Mouse (Mus musculus) heart, postnatal 0 days (tissue): ENCODE measurements around the gene Susd5. TPM values are rescaled to one million over a fixed set of nuclear protein-coding genes. Genes with fewer than 3 reads are reported as not detected.

Source experiments
- ATAC-seq: fragments of 200-750 bp; cut with Nextera tagmentation; 2 replicates; pipeline ENCODE4 v1.8.0; 2017; ENCODE audit warnings: low read depth, moderate number of reproducible peaks, moderate library complexity; ENCODE audit not compliant: insufficient read depth
- DNase-seq: peaks from one replicate; pipeline ENCODE4 v3.0.0-alpha.2; 2016; ENCODE audit warnings: low spot score
- H3K27ac ChIP-seq: fragments of 300-500 bp; sonication (generic); 2 replicates; pipeline ENCODE4 v1.5.1; 2014; ENCODE audit warnings: low read depth, mild to moderate bottlenecking
- H3K27me3 ChIP-seq: fragments of 300-500 bp; sonication (generic); 2 replicates; pipeline ENCODE4 v1.6.1; 2014; ENCODE audit warnings: low read length, mixed read lengths; ENCODE audit not compliant: control insufficient read depth, insufficient read depth
- H3K36me3 ChIP-seq: fragments of 300-500 bp; sonication (generic); replicated peaks from 2 replicates; pipeline ENCODE4 v1.6.1; 2014; ENCODE audit warnings: low read length, mixed read lengths; ENCODE audit not compliant: control insufficient read depth, insufficient read depth
- H3K4me1 ChIP-seq: fragments of 300-500 bp; sonication (generic); 2 replicates; pipeline ENCODE4 v1.6.1; 2014; ENCODE audit warnings: antibody characterized with exemption; ENCODE audit not compliant: control insufficient read depth, insufficient read depth
- H3K4me2 ChIP-seq: fragments of 300-500 bp; sonication (generic); 2 replicates; pipeline ENCODE4 v1.6.1; 2014; ENCODE audit warnings: low read depth, mild to moderate bottlenecking, low read length, moderate library complexity
- H3K4me3 ChIP-seq: fragments of 300-500 bp; sonication (generic); 2 replicates; pipeline ENCODE4 v1.5.1; 2014; ENCODE audit warnings: low read depth, low read length
- H3K9ac ChIP-seq: fragments of 300-500 bp; sonication (generic); replicated peaks from 2 replicates; pipeline ENCODE4 v1.6.1; 2014; ENCODE audit warnings: low read depth, low read length, mixed read lengths
- H3K9me3 ChIP-seq: fragments of 300-500 bp; sonication (generic); replicated peaks from 2 replicates; pipeline ENCODE4 v1.6.1; 2016; ENCODE audit warnings: low read length; ENCODE audit not compliant: control insufficient read depth
- CTCF ChIP-seq: IDR thresholded peaks from 2 replicates; pipeline ENCODE4 v1.5.1; 2016; ENCODE audit warnings: antibody characterized with exemption, control low read depth, low read depth
- EP300 ChIP-seq: IDR thresholded peaks from 2 replicates; pipeline ENCODE4 v1.6.1; 2016; ENCODE audit warnings: antibody characterized with exemption, low read depth
- WGBS: fragments of 180-500 bp; shearing (Covaris S2); extraction: QIAGEN DNeasy Blood & Tissue Kit; methylation state at CpG from one replicate; pipeline ENCODE4 v1.1.7; 2014; 5-methylcytosine and 5-hydroxymethylcytosine counted together
- polyA plus RNA-seq: library from polyadenylated mRNA; unstranded; fragments of >200 nt; fragmentation: Nextera tagmentation; extraction: Ambion mirVana; gene quantifications from 2 replicates; pipeline ENCODE4 v1.2.1, GENCODE M21; 2015
- total RNA-seq: library from RNA; depleted of rRNA; stranded (reverse); fragments of >200 nt; gene quantifications from 2 replicates; pipeline ENCODE4 v1.2.3, GENCODE M21; 2014; ENCODE audit warnings: low replicate concordance

Gene Susd5
- total and polyA plus RNA-seq, 2 experiments from 2014 or later: 0.19 to 0.25 TPM

DNA sequence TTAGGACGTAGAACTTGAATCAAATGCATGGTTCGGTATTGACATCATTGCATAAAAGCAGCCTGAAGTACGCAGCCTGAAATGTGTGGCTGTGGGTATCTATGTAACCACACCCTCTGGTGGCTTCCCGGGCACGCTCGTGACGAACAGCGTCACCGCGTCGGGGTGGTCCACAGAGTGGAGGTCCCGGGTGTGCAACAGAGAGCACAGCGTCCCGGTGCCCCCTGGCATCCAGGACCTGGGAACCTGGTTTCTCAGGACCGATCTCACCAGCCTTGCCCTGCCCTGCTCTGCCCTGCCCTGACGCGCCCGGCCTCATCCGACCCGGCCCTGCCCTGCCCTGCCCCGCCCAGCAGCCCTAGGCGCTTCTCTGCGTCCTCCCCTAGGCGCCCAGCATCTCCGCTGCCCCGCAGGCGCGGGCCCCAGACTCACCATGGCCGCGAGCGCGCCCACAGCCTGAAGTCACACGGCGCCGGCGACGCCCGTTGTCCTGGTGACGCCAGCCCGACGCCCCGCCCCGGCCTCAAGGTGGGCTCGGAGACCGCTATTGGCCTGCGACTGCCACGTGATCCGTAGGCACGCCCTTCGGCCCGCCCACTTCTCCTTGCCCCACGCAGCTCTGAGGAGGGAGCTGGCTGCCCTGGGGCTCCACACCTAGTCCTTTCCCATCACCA, 30.5 kb upstream of the Susd5 start:
- ATAC-seq: peak; percentile 93
- peak overlapping the region; percentile 99 for H3K4me2 ChIP-seq
- no peaks in the 10 kb centered on the region for H3K9me3 ChIP-seq
- H3K4me1 ChIP-seq: 0 out of 2 replicates have a peak, but pooled peaks cover 7% of the 10 kb centered on the region
- no peaks in the 10 kb centered on the region for H3K36me3 ChIP-seq
- peak overlapping the region; percentile 55 for H3K9ac ChIP-seq
- no peaks in the 10 kb centered on the region for H3K27me3 ChIP-seq
- TF ChIP-seq CTCF (no peak), EP300 (no peak)
- DNase-seq: peak; percentile 64
- no peak overlapping the region for H3K27ac ChIP-seq
- peak overlapping the region; percentile 76 for H3K4me3 ChIP-seq
- WGBS: 3% methylated on average over 51 of the region's 52 CpGs

- no peak overlapping the region for H3K27ac ChIP-seq
These were observed 16.0 kb upstream of the Susd5 start for GRCm38 (mm10) chr9:114040945-114041344.

DNA sequence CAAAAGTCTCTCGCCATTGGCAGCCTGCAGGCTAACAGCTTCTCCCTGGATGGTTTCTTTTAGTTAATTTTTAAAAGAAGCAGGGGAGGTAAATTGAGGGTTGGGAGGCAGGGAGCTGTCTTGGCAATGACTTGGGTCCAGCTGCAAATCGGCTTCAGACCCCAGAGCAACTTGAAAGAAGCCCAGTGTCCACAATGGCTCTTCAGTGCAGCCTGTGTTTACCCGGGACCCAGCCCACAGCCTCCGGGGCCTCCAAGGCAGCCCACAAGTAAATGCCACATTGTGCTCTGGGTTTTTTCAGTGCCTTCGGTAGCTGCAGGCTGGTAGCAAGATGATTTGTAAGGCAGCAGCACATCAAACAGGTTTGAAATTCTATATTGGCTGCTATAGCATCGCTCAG, 14.4 kb upstream of the Susd5 start:
- no peak overlapping the region for H3K27ac ChIP-seq
- TF ChIP-seq EP300 (no peak), CTCF (no peak)
- no peaks in the 10 kb centered on the region for H3K4me1 ChIP-seq
- ATAC-seq (no peak), DNase-seq (no peak)
- no peak overlapping the region for H3K4me2 ChIP-seq
- H3K27me3 ChIP-seq: no peaks in the 10 kb centered on the region
- no peak overlapping the region for H3K9ac ChIP-seq
- 54% methylated on average over 6 of the region's 6 CpGs for WGBS
- no peak overlapping the region for H3K4me3 ChIP-seq
- H3K36me3 ChIP-seq: no peaks in the 10 kb centered on the region
- H3K9me3 ChIP-seq: no peaks in the 10 kb centered on the region

More at GRCm38 (mm10) chr9:114040945-114041344, 16.0 kb upstream of the Susd5 start:
- H3K4me2 ChIP-seq: no peak overlapping the region
- H3K4me3 ChIP-seq: no peak overlapping the region
- ATAC-seq (no peak), DNase-seq (no peak)
- TF ChIP-seq EP300: no peak
- TF ChIP-seq CTCF: no peak
- 59% methylated on average over 4 of the region's 4 CpGs for WGBS
- no peaks in the 10 kb centered on the region for H3K9me3 ChIP-seq
- H3K36me3 ChIP-seq: no peaks in the 10 kb centered on the region
- H3K4me1 ChIP-seq: no peaks in the 10 kb centered on the region
- H3K27me3 ChIP-seq: no peaks in the 10 kb centered on the region
- no peak overlapping the region for H3K9ac ChIP-seq

DNA sequence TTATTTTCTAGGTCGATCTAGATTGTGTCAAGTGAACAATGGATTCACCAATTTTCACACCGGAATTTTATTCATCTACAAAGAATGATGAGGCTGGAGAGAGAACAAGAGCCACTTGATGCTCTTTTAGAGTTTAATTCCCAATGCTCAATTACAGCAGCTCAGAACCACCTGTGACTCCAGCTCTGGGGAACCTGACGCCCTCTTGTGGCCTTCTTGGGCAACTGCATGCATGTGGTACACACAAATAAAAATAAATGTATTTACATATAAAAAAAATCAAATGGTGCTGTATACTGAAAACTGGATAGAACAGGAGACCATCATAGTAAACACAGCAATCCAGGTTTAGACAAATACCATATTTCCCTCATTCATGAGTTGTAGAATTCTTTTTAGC, 12.5 kb upstream of the Susd5 start:
- ATAC-seq (no peak), DNase-seq (no peak)
- Histone ChIP-seq H3K4me3 (no peak overlapping the region), H3K9me3 (no peaks in the 10 kb centered on the region), H3K27ac (no peak overlapping the region), H3K27me3 (no peaks in the 10 kb centered on the region), H3K9ac (no peak overlapping the region), H3K4me2 (no peak overlapping the region), H3K4me1 (no peaks in the 10 kb centered on the region), H3K36me3 (no peaks in the 10 kb centered on the region)
- TF ChIP-seq CTCF (peak; percentile 40), EP300 (no peak)
- 52% methylated on average over 3 of the region's 3 CpGs for WGBS

- Histone ChIP-seq H3K27me3 (no peaks in the 10 kb centered on the region), H3K36me3 (no peaks in the 10 kb centered on the region), H3K4me3 (no peak within 1 kb of the TSS), H3K9me3 (no peaks in the 10 kb centered on the region), H3K4me1 (no peaks in the 10 kb centered on the region), H3K9ac (no peak within 1 kb of the TSS), H3K4me2 (no peak within 1 kb of the TSS), H3K27ac (no peak within 1 kb of the TSS)
- WGBS: 68% methylated on average over 10 of the region's 10 CpGs
- DNase-seq: no peak
- TF ChIP-seq CTCF (no peak), EP300 (no peak)
- peak; percentile 24; the same call in 1 of the 2 replicates for ATAC-seq
These were observed 10.9 kb upstream of the Susd5 start, which contains the start of gene Fbxl2 for GRCm38 (mm10) chr9:114046028-114046427. Gene Fbxl2 (minus strand): TSS chr9:114046191.

DNA sequence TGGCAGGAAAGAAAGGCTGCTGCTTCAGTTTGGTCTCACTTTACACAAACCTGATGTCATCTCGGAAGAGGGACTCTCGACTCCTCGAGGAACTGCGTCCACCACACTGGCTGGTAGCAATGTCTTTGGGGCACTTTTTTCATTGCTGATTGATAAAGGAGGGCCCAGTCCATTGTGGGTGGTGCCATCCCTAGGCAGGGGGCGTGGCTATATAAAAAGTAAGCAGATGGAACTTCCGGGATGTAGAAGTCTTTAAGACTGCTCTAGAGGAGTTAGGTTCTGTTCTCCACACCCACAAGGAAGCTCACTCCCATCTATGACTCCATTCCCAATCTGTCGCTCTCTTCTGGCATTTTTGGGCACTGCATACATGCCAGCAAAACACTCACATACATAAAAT, 10.3 kb upstream of the Susd5 start:
- H3K9me3 ChIP-seq: no peaks in the 10 kb centered on the region
- H3K4me1 ChIP-seq: no peaks in the 10 kb centered on the region
- DNase-seq (no peak), ATAC-seq (no peak)
- no peak overlapping the region for H3K4me2 ChIP-seq
- H3K27me3 ChIP-seq: no peaks in the 10 kb centered on the region
- H3K27ac ChIP-seq: no peak overlapping the region
- no peak overlapping the region for H3K4me3 ChIP-seq
- no peaks in the 10 kb centered on the region for H3K36me3 ChIP-seq
- H3K9ac ChIP-seq: no peak overlapping the region
- TF ChIP-seq CTCF (no peak), EP300 (no peak)
- WGBS: 88% methylated on average over 7 of the region's 7 CpGs
